Mouse (Mus musculus) hindlimb bud, embryonic 11.5 days (tissue): ENCODE results near the gene Mmp23.
"Not testable (repeated sequence)": the region's sequence is repeated elsewhere in the genome, so short reads cannot be mapped to it uniquely, and the experiment has no call there.

ENCODE experiments used
- DNase-seq: peaks from one replicate; pipeline ENCODE4 v3.0.0-alpha.2; 2012; ENCODE audit warnings: low read depth, low spot score; ENCODE audit errors: extremely low spot score

The Mmp23 gene

DNA sequence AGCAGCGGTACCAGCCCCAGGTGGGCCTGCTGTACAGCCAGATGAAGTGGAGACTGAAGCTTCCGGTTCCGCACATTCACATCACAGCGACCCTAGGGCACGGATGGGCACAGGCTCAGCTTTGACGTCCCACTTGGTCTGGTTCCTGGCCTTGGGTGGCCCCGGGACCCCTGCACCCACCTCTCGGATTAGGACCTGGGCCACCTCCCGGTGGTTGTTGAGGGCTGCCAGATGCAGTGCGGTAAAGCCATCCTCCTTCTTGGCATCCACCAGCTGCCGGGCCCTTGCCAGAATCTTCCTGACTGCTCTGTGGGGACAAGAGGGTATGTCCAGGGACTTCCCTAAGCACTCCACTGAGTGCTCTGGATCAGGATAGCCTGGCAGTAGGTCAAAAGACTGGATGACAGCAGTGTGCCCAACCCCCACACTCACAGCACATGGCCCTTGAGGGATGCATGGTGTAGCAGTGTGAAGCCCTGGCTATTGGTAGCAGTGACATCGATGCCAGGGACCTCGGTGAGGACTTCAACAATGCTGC lies 3.1 kb upstream of the Mmp23 start:
- DNase-seq = no peak

DNA sequence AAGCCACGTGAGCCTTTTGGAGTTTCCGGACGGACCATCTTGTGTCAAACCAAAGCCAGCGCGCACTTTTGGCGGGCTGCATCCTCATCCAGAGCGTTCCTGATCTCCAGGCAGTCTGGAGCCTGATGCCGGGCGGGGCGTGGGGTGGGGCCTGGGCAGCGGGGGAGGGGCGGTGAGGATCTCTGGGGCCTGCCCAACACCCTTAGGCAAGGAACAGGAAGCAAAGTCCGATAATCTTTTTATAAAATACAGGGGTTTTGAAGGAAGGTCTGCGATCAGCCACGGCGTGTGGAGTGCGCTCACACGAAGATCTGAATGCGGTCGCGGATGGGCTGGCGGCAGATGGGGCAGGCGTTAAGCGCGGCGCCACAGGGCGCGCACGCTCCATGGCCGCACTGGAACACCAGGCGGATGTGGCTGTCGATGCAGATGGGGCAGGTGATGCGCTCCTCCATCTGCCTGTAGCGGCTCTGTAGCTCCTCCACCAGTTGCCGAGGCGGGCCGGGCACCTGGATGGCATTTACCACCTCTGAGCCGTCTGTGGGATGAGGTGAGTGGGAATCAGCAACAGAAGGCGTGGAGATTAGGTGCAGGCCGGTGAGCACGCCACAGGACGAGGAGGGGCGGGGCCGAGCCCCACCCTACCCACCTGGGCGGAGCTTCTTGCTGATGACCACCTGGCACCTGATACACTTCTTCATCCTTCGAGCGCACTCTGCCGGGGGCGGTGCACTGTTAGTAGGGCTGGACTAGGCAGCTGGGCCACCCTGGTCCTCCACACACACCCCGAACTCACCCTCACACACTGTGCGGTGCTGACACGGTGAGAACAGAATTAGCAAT lies 1.5 kb upstream of the Mmp23 start:
- DNase-seq = no peak

DNA sequence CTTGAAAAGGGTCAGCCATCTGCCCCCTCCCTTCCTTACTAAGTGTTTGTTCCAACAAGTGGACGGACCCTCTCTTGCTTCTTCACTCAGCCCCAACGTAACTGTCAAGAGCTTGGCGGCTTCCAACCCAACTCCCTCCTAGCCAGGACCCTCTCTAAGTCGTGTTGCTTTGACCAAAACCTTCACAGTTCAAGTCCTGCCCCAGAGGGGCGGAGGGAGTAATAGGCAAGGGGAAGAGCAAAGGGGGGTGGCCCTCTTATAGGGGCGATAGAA lies 935 bp upstream of the Mmp23 start:
- DNase-seq = no peak

DNA sequence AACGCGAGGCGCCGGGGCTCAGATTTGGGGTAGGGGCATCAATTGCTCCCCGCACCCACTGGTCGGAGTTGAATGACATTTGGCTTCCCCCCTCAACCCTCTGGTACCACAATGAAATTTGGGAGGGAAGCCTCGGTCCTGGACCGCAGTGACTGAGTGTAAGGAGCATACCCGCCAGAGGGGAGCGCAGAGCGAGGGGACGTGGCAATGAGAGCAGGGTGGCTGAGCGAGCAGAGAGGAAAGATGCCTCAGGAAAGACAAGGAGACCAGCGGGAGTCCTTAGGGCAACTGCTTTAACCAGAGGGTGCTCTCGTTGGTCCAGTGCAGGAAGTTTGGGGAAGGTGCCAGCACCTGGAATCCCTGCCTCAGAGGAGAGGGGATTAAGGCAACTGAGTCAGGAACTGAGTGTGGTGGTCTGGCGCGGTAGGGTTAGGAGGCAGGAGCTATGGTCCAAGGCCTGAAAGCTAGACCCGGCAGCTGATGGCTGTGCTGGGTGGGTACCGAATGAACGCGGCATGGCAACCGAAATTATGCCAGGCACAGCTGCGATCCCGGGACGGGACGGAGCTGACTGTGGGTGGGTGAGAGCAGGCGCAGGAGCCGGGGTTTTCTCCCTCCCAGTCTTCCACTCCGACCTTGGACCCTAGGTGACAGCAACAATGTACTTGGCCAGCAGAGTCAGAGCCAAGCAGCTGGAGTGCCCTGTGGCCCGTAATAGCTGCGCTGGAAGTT lies 433 bp upstream of the Mmp23 start:
- no peak for DNase-seq

DNA sequence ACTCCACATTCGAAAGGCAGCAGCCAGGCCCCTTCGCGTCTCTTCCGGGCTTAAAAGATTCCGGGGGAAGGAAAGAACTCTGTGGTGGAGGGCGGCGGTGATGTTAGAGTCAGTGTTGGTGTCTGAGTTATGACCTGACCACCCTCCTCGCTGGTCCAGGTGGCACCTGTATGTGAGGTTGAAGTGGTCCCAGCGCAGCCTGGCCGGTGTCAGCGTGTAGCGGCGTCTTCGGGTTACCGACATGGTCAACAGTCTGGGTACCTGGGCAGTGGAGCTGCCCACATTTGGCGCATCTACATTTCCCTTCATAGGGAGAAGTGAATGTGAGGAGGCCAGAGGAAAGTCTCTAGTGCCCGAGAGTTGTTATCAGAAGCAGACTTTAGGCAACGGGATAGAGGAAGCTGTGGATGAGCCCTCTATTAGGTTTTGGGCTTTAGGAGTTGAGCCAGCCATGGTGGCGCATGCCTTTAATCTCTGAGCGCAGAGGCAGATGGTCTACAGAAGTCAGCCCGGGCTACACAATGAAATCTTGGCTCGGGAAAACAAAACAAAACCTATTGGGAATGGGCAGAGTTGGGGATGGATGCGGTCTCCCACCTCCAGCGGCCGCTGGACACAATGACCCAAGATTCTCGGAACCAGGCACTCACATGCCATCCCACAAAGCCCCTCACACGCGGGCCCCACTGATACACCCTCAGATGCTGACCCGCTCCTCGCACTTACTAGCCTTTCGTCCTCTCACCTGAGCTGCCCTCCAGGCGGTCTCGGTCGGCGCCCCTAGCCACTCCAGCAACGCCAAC lies 700 bp downstream of the Mmp23 start:
- no peak for DNase-seq

DNA sequence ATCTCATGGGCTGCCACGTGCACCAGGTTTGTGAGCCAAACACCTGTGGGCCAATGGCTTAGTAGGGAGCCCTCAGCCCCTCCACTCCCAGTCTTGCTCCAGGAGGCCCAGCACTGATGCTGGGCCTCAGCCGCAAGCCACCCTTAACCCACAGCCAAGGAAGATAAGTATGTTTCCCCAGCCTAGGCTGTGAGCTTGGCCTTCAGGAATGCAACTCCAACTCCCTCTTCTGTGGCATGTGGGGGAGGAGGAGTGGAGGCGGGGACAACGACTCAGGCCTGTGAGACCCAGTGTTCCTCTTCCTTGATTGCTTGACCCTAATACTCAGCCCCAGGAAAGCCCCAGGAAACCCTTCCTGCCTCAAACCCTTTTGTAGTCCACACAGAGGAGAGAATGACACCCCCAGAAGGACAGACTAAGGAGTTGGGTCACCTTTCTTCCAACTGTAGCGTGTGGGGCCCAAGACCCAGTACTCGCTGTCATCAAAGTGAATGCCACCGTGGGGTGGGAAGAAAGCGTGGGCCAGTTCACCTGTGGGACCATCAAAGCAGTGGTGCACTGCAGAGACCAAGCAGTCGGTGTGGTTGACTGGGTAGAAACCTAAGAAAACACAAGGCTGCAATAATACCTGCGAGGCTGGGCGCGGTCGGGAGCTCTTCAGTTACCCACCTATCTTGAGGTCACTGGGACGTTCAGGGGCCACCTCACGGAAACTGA lies 1.5 kb downstream of the Mmp23 start:
- DNase-seq = no peak

DNA sequence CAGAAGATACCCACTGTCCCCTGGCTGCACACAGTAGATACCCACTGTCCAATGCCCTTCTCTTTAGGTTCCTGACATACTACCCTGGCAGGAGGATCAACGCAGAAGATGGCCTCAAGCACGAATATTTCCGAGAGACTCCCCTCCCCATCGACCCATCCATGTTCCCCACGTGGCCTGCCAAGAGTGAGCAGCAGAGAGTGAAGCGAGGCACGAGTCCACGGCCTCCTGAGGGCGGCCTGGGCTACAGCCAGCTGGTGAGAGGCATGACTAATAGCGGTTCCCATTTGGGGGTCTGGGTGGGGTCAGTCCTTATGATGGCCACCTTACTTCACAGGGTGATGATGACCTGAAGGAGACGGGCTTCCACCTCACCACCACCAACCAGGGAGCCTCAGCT lies 3.8 kb downstream of the Mmp23 start:
- DNase-seq = no peak

DNA sequence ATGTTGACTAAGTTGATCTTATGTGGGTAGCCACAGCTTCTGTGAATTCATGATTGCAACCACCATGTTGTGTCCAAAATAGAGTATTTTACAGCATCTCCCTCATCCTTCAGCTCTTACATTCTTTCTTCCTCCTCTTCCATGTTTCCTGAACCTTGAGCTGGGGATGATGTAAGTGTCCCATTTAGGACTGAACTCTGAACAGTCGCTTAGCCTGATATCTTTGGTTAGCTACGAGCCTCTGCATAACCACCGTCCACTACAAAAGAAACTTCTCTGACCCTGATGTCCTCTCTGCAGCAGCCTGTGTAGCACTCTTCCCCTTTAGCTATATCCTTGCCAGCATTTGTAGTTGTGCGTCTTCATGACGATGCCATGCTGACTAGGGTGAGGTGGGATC lies 7.5 kb downstream of the Mmp23 start:
- DNase-seq = no peak

- DNase-seq = not testable (repeated sequence)
Measured at GRCm38 (mm10) chr4:155645308-155645707, 7.9 kb downstream of the Mmp23 start, which contains the start of gene Gm10563. Gene Gm10563, minus strand, starts transcription at chr4:155645408.

GRCm38 (mm10) chr4:155643531-155643930 lies 9.7 kb downstream of the Mmp23 start:
- DNase-seq = no peak

DNA sequence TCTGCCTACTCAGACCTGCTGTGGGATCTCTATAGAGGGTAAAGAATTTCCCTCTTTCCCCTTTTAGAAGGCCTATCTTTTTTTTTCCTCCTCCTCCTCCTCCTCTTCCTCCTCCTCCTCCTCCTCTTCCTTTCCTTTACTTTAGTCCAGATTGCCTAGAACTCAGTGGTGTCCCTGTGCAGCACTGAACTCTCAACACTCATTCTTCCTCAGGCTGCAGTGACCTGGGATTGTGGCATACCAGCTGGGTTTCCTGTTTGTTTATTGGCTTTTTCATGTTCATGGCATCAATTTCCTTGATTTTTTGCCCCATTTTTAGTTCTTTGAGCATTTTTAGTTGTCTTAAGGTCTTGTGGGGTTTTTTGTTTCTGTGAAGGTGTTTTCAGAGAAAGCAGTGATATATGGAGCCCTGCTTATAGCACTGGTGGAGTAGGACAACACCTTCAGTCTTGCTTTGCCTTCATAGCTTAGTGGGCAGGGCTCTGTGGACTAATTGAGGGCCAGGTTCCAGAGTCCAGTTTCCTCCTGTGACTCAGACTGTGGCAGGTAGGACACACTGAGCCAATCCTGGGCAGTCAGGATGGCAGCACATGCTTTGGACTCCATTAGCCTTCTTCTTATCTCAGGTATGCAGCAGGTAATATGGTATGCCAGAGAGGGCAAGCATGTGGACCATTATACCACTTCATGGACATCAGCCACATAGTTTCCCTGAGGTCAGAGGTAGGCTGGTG lies 17.3 kb downstream of the Mmp23 start:
- DNase-seq = no peak

GRCm38 (mm10) chr4:155630267-155630666 lies 22.9 kb downstream of the Mmp23 start:
- DNase-seq = no peak

GRCm38 (mm10) chr4:155624338-155625291 lies 28.6 kb downstream of the Mmp23 start, which contains the start of gene Cdk11b:
Gene Cdk11b, plus strand, starts transcription at chr4:155624854.
- DNase-seq = peak; percentile 93

GRCm38 (mm10) chr4:155618321-155618720 lies 34.9 kb downstream of the Mmp23 start:
- no peak for DNase-seq

DNA sequence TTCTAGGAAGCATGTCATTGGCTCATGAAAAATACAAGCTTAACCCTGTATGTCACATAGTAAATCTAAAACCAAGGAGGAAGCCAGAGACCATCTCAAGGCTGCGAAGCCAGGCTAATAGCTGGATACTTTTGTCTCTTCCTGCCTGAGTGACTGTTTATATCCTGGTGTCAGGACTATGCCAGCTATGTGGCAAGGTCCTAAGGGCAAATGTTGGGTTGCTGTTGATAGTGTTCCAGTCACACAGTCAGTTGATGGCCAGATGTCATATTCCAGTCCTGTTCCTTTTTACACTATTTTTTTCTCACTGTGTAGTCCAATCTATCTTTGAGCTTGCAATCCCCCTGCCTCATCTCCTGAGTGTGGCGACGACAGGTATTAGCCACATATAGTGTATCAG lies 39.9 kb downstream of the Mmp23 start:
- no peak for DNase-seq

DNA sequence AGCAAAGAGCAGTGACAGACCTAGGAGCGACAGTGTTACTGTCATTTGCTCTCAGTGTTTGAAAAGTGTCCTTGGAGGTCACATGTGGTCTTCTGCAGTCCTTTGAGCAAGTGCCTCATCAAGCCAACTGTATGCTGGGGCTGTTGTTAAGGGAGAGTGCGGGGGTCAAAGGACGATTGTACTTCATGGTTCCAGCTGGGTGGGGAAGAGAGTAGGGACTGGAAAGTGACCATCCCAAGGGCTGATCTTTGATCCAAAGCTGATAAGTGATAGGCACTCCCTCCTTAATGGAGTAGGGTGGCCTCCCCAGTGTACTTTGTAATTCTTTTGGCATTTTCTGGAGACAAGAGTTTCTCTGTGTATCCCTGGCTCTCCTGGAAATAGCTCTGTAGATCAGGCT lies 41.3 kb downstream of the Mmp23 start:
- DNase-seq = no peak

- no peak for DNase-seq
Measured at GRCm38 (mm10) chr4:155606825-155607224, 46.4 kb downstream of the Mmp23 start.

DNA sequence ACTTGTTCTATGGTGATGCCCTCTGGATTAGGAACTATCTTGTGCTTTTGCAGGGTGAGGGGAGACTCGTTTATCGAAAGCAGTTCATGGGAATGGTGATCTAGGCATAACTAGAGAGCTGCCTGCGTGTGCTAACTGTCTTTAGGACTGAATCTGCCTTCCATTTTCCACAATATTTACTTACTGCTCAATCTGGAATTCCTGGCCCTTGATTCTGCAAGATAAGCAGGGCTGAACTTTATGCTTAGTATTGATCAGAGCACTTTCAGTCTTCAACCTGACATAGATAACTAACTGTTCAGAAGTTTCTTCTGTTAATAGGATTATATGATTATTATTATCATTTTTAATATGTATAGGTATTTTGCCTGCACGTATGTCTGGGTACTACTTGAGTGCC lies 48.1 kb downstream of the Mmp23 start:
- no peak for DNase-seq

DNA sequence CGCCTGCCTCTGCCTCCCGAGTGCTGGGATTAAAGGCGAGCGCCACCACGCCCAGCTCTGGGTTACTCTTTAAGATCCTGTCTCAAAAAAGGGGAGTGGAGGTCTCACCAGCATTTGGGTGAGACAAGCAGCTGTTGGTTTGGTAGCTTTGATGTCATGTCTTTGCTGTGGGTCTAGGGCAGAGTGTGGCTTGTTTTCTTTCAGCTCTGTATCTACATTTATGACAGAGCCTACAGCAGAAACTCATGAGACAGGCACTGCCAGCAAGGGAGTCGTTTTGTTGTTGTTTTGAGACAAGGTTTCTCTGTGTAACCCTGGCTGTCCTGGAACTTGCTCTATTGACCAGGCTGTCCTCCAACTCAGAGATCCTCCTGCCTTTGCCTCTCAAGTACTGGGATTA lies 49.4 kb downstream of the Mmp23 start:
- no peak for DNase-seq
